Mouse (Mus musculus) hematopoietic multipotent progenitor cell, adult 10-12 weeks (in vitro differentiated cells): ENCODE measurements around the gene Nhsl1. TPM values are rescaled to one million over a fixed set of nuclear protein-coding genes. Genes with fewer than 3 reads are reported as not detected.

Experiments
- polyA plus RNA-seq: library from polyadenylated mRNA; stranded (reverse); fragments of >175 nt; gene quantifications from 2 replicates; pipeline ENCODE4 v1.2.3, GENCODE M21; 2012; ENCODE audit warnings: low replicate concordance

Gene Nhsl1
- polyA plus RNA-seq = 0.40 and 0.92 TPM in 2 replicates

DNA sequence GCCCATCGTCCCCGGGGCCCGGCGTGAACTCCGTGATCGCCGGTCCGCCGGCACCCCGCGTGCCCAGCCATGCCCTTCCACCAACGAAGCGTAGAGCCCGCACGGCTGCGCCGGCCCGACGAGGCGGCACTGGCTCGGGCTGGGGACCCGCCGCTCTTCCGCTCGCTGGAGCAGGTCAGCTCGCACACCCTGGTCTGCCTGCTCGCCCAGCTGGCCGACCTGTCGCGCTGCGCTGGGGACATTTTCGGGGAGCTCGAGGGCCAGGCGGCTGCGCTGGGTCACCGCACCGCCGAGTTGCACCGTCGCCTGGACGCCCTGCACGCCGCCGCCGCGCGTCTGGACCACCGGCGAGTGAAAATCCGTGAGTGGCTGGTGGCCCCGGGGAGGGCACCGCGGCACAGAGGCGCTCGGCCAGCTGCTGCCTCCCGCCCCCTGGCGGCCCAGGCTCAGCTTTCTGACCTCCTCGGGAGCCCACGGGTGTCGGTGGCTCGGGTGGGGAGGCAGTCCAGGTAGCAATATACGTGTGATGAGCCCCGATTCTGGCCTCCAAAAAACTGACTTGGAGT lies at the start of gene Nhsl1:
Gene Nhsl1, plus strand, starts transcription at position 70 of the 566 bp plus-strand sequence.

DNA sequence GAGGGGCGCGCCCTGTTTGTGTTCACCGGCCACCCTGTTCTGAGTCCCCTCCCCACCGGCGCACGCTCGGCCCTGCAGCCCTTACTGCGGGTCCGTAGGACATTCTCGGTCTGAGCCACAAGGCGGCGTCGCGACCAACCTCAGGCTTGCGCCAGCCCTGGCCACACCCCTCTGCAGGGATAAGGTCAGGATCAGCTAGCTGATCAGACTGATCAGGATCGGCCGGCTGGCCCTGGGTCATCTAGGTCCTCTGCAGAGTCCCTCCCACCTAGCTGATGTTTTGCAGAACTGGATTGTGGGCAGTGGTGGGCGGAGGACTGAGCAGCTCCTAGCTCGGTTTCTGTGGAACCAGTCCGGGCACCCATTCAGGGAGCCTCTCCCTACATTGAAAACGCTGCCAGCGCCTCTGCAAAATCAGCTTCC lies 227.0 kb downstream of the Nhsl1 start, which contains the start of gene Hebp2:
Gene Hebp2, minus strand, starts transcription at position 264 of the 423 bp plus-strand sequence.

Other genes with a start within 250 kb of the Nhsl1 start
- gene Ect2l, start 108.1 kb upstream of the Nhsl1 start, polyA plus RNA-seq = not detected in 2 replicates
- 1.9 and 3.5 TPM in 2 replicates for gene Ccdc28a, start 84.0 kb upstream of the Nhsl1 start, polyA plus RNA-seq
- 0.46 and 1.9 TPM in 2 replicates for gene Hebp2, start 227.1 kb downstream of the Nhsl1 start, polyA plus RNA-seq